Mouse (Mus musculus): ENCODE data around the gene Gna12.

Gna12 gene

GRCm38 (mm10) chr5:140710315-140710714 is 119.9 kb downstream of the Gna12 start:
- no peak for DNase-seq (ENCODE audit: low read depth, low spot score)

Measured in forelimb bud, embryonic 11.5 days (tissue).